Mouse (Mus musculus): Measurements from ENCODE around the gene Slc44a5.
"Not testable (repeated sequence)": the region's sequence is repeated elsewhere in the genome, so short reads cannot be mapped to it uniquely, and the experiment has no call there.

Slc44a5 gene

GRCm38 (mm10) chr3:154093745-154094322 is 120.6 kb downstream of the Slc44a5 start:
- DNase-seq (ENCODE audit: low spot score in 2 of 2), result no peak

- DNase-seq (ENCODE audit: low spot score in 2 of 2), result no peak
Measured at GRCm38 (mm10) chr3:154101671-154102070, 128.4 kb downstream of the Slc44a5 start.

DNA sequence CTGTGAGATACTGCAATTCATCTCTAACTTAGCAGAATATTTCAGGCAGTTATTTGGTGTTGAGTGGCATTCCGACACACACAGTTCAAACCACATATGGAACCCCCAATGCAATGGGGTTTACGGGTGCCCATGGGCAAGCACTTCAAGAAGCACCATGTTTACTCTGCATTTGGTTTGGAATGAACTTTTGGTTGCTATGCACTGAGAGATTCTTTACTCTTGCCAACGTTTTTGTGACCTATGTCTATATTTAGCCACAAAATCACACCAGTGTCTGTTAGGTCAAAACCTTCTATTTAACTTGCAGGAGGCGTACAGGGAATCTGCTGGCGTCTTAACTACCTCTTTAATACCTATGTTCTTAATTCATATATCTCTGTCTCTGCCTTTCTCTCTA is 137.3 kb downstream of the Slc44a5 start:
- DNase-seq (ENCODE audit: low spot score in 2 of 2), result no peak

DNA sequence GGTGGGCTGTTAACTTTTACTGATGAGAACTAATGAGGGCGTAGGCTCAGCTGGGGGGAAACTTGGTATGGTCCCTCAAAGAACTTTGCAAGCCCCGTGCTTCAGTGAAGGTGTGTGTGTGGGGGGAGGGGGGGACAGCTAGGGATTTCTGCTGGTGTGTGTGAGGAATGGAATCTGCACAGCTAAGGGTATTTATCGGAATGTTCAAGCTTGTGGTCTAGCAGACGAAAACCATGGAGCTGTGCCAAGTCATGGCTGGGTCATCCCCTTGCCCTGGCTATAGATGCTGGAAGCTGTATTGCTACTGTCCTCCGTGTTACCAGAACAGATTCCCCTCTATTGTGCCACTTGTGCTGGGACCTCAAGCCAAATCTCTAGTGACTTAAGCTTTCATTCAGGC is 138.0 kb downstream of the Slc44a5 start:
- no peak for DNase-seq (ENCODE audit: low spot score in 2 of 2)

- no peak for DNase-seq (ENCODE audit: low spot score in 2 of 2)
Measured at GRCm38 (mm10) chr3:154114991-154115390, 141.8 kb downstream of the Slc44a5 start.

DNA sequence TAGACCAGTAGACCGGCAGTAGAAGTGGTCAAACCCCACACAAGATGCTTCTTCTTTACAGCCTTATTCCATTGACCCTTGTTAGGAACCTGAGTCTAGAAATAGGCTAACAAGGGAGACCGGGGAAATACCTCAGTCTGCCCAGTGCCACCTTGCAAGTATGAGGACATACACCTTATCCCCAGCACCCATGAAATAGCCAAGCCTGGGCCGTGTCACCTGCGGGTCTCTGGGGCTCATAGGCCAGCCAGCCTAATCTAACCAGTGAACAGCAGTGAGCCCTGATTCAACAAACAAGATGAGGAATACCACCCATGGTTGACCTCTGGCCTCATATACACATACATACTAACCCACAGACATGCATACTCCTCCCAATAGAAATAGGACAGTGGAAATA is 142.2 kb downstream of the Slc44a5 start:
- DNase-seq (ENCODE audit: low spot score in 2 of 2), result no peak

GRCm38 (mm10) chr3:154116000-154116399 is 142.8 kb downstream of the Slc44a5 start:
- no peak for DNase-seq (ENCODE audit: low spot score in 2 of 2)

DNA sequence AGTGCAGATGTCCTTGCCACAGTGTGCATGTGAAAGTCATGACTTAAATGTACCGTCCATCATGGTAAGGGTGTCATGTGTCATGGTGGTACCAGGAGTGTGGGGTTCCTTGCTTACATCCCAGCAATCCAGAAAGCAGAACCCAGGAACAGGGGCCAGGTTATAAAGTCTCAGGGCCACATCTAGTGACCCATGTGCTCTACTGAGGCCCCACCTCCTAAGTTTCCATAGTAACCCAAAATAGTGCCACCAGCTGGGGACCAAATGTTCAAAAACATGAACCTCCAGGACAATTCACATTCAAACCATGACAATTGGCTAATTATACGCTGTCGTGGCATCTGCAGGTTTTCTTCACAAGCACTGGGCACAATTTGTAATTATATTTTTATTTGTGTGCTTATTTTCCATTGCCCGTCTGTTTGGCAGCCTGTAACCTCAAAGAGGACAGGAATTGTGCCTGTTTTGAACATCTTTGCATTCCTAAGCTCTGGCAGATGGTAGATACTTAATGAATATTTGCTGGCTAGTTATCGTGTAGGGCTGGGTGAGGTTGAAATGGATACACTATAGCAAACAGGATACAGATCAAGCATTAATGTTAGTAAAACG is 145.9 kb downstream of the Slc44a5 start:
- no peak for DNase-seq (ENCODE audit: low spot score in 2 of 2)

DNA sequence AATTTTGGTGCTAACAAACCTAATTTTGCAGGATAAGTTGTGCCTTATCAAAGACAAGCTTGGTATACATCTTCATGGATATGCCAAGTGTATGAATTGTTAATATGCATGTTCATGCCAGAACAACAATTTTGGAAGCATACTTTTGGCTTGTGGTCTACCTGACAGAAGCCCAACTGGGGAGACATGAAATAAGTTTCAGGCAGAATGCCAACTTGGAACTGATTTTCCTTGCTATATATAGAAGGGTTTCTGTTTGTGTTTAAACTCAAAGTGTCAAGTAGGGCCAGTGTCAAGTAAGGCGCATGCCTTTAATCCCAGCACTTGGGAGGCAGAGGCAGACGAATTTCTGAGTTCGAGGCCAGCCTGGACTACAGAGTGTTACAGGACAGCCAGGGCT is 149.3 kb downstream of the Slc44a5 start:
- DNase-seq (ENCODE audit: low spot score in 2 of 2), result no peak

GRCm38 (mm10) chr3:154124890-154125575 is 151.8 kb downstream of the Slc44a5 start:
- no peak for DNase-seq (ENCODE audit: low spot score in 2 of 2)

- DNase-seq (ENCODE audit: low spot score in 2 of 2), result no peak
Measured at GRCm38 (mm10) chr3:154125768-154126376, 152.6 kb downstream of the Slc44a5 start.

DNA sequence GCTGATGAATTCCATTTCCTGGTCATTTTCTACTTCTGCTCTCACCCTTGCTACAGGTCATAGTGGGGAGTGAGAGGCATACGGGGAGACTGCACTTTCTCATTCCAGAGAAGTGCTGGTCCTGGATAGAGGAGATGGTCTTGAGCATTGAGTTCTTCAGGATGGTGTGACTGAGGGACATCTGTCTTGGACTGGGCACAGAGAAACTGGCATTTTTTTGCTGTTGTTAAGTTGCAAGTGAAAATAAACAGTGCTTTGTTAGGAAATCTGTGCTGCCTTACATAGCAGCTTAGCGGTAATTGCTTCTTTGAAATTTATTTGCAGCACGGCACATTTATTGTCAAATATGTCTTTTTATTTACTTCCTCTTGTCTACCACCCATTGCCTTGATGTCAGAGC is 154.0 kb downstream of the Slc44a5 start:
- DNase-seq (ENCODE audit: low spot score in 2 of 2), result no peak

DNA sequence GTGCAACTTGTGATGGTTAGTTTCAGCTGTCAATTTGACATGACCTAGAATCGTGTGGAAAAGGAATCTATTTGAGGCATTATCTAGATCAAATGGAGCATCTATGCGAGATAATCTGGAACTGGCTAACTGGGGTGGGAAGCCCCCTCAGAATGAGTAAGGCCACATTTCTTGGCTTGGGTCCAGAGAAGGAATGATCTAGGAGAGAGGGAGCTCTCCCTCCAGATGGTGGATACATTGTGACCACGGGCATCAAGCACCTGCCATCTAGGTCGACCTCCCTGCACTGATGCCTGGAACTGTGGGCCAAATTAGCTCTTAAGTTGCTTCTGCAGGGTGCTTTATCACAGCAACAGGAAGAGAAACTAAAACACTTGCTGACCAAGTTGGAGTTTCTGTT is 155.8 kb downstream of the Slc44a5 start:
- DNase-seq (ENCODE audit: low spot score in 2 of 2), result no peak

DNA sequence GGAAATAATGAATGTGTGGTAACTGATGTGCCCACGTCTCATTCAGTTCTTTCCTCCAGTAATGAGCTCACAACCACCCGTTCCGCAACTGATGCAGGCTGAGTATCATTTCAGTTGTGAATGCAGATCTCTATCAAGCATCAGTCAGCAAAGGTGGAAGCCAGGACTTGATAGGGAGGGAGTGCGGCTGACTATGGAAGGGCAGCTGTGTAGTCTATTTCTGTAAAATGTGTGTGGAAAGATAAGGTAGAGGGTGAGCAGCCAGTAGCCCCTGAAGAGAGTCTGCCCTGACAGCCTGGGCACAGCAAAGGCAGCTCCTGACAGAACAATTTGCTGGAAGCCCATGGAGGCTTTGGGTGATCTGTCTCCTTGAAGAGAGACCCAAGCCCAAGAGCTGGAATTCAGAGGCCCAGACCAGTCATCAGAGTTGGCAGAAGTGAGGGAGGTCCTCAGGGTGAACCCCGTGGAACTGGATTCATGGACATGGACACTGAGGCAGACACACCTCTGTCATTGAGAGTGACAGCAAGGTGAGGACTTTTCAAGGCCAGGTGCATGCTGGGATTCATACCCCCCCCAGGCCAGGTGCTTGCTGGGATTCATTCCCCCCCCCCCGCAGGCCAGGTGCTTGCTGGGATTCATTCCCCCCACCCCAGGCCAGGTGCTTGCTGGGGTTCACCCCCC is 157.3 kb downstream of the Slc44a5 start:
- no peak for DNase-seq (ENCODE audit: low spot score in 2 of 2)

DNA sequence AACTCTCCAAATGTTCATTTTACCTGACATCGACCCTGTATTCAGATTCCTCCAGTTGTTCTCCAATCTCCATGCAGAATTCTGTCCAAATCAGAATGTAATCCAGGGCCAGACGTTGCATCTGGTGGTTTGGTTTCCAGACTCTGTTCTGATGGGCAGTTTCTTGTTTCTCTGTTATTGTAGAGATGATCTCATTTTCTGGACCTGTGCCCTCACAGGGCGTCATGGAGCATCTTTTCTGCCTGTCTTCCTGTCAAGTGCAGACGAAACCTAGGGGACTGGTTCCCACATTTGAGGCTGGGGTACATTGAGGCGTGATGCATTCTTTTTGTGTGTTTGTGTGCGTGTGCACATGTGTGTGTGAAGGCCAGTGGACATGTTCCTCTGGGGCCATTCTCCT is 160.8 kb downstream of the Slc44a5 start:
- no peak for DNase-seq (ENCODE audit: low spot score in 2 of 2)

DNA sequence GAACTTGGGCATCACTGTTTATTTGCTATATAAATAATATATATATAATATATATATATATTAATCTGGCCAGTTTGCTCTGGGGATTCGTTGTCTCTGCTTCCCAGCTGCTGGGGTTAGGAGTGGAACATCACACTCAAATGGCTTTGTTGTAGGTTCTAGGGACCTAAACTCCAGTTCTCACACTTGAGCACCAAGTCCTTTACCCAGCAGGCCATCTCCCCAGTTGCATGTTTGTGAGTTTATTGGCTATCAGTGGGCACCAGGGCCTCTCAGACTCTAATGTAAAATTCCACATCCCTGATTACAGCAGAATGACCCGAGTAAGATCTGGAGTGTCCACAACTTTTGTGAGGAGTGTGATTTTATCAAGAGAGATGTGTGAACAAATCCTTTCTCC is 161.5 kb downstream of the Slc44a5 start:
- DNase-seq (ENCODE audit: low spot score in 2 of 2), result no peak

GRCm38 (mm10) chr3:154136501-154136900 is 163.3 kb downstream of the Slc44a5 start:
- DNase-seq (ENCODE audit: low spot score in 2 of 2), result no peak

GRCm38 (mm10) chr3:154141346-154141745 is 168.1 kb downstream of the Slc44a5 start:
- no peak for DNase-seq (ENCODE audit: low spot score in 2 of 2)

GRCm38 (mm10) chr3:154142618-154143017 is 169.4 kb downstream of the Slc44a5 start:
- no peak for DNase-seq (ENCODE audit: low spot score in 2 of 2)

DNA sequence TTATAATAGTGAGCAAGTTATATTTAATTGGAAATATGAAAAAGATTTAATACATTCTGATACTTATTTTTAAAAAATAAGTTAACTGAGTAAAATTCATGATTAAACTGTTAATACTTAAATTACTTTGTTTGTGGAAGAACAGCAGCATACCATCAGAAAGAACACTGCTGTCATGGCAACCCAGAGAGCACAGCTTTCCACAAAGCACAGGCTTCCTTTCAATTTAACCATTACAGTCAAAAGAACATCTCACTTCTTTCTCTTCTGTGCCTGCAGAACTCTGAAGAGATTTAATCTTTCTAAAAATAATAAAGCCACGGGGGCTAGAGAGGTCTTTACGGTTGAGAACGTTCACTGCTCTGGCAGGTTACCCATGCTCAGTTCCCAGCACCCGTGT is 172.5 kb downstream of the Slc44a5 start:
- DNase-seq (ENCODE audit: low spot score in 2 of 2), result no peak

DNA sequence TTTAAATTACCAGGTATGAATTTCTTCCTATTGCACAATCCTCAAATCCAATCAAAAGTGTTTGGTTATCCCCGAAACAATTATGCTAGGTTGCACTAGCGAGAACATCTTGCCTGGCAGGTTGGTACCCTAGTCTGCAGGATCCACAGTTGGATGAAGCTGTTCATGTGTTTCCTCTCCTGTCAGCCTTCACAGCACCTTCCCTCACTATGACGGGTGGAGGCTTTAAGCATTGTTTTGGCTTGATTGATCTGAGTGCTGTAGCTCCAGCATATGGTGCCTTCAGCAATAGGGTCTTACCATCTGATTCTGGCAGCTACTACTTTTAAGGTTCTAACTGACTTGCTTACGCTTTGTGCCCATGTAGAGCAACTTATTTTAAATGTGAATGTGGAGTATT is 176.5 kb downstream of the Slc44a5 start:
- no peak for DNase-seq (ENCODE audit: low spot score in 2 of 2)

GRCm38 (mm10) chr3:154153541-154153940 is 180.3 kb downstream of the Slc44a5 start:
- DNase-seq (ENCODE audit: low spot score in 2 of 2), result not testable (repeated sequence)
